Mouse (Mus musculus): ENCODE data around the gene Pip4k2a. TPM values are rescaled to one million over a fixed set of nuclear protein-coding genes. Genes with fewer than 3 reads are reported as not detected.

The Pip4k2a gene
- polyA plus RNA-seq, 1 experiment = 54.8 TPM

- DNase-seq (ENCODE audit: extremely low spot score in 1 of 2, low spot score in 1 of 2) = no peak
Measured at GRCm38 (mm10) chr2:18801281-18801862, 196.6 kb downstream of the Pip4k2a start.

- peak in 1 of 2 experiments; percentile 25 for DNase-seq (ENCODE audit: extremely low spot score in 1 of 2, low spot score in 1 of 2)
Measured at GRCm38 (mm10) chr2:18800646-18801251, 197.2 kb downstream of the Pip4k2a start.

DNA sequence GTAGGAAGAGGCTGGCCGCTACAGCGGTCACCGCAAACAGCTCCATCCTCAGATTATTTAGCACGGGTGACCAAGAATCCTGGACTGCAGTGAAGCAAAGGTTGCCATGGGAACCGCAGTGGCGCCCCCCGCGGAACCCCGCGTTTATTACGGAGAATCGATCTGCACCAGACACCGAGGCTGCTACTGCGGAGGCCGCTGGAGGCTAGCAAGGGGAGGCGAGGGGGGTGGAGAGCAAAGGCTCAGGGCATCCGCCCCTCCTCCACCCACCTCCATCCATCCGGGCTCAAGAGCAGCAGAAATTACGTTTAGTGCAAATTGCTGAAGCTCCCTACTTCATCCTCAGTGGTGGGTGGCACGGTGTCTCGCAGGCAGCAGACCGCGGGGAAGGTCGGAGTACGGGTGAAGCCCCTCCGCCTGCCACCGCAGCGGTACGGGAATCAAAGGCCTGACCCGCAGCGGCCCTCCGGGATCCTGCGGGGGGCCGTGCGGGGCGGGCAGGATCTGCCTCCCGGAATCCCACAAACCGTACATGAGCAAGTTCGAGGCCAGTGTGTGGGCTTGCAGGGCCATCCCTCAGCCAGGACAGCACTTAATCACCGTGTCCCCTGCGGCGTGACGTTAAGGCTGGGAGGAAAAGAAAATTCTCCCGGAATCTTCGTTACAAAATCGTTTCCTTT is 197.8 kb downstream of the Pip4k2a start:
- DNase-seq (ENCODE audit: extremely low spot score in 1 of 2, low spot score in 1 of 2) = peak; percentile 63 to 78

- DNase-seq (ENCODE audit: extremely low spot score in 1 of 2, low spot score in 1 of 2) = no peak
Measured at GRCm38 (mm10) chr2:18799265-18799965, 198.5 kb downstream of the Pip4k2a start.

- DNase-seq (ENCODE audit: extremely low spot score in 1 of 2, low spot score in 1 of 2) = no peak
Measured at GRCm38 (mm10) chr2:18797776-18798175, 200.2 kb downstream of the Pip4k2a start.

DNA sequence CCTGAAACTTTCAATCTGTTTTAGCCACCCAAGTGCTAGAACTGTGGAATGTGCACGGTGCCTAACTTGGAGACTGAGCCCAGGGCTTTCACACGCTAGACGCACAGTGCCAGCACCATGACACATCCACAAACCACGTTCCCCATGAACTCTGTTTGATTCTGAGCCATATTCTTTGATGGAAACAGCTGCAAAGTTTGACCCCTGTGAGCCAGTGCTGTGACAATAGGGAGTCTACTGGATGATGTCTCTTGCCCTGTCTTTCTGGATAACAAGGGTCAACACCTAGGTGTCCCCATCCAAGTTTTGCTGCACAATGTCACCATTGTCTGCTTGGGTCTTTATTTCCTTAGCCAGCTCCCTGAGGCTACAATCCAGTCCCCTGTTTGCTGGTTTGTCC is 203.7 kb downstream of the Pip4k2a start:
- DNase-seq (ENCODE audit: extremely low spot score in 1 of 2, low spot score in 1 of 2) = no peak

Other genes with a start within 250 kb of the Pip4k2a start
- gene 4930426L09Rik, start 217 bp upstream of the Pip4k2a start, polyA plus RNA-seq (2012; rRNA removed) = 1.1 and 1.4 TPM in 2 replicates
- 0.21 and 0.24 TPM in 2 replicates for gene Armc3, start 201.2 kb upstream of the Pip4k2a start, polyA plus RNA-seq (2012; rRNA removed)

Measured in frontal cortex, adult 2 months (tissue).